Mouse (Mus musculus): ENCODE data around the gene Cd101.

GRCm38 (mm10) chr3:100961007-100961406 is 68.3 kb downstream of the Cd101 start:
- no peak for TF ChIP-seq CTCF (IDR thresholded peaks at IDR 0.05; ENCODE audit: control insufficient read depth, insufficient read depth, low read length)
- no peak for TF ChIP-seq POLR2A (IDR thresholded peaks at IDR 0.05; ENCODE audit: borderline replicate concordance, control insufficient read depth, low read depth, low read length)

All from bone marrow, adult 2 months (tissue).